Mouse (Mus musculus) adrenal gland, adult (tissue): ENCODE results near the gene Olfr1410.
A peak's percentile ranks its signal among the peaks of the same experiment; 100 is the strongest.

ENCODE experiments used
- DNase-seq, 2 experiments: peaks; one replicate each; pipeline ENCODE4 v3.0.0; 2022 to 2023; ENCODE audit warnings: low spot score in 1 of 2; ENCODE audit not compliant: inconsistent age in 2 of 2

Gene Olfr1410

DNA sequence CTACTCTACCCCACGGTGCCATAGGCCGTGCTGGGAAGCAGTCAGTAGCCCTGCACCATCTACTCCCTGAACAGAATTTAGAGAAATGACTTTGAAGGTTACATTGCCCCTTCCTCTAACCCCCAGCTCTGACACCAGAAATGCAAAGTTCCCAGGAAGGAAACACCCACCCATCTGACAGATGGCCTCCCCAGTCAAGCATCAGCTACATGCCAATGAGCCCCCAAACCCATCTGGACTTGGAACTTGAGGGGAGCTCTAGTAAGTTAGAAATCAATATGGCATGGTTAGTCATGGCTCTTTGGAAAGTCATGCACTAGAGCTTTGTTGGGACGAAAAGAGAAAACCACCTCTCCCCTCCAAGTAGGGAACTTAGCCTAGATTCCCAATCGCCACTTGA lies 33.2 kb downstream of the Olfr1410 start:
- no peak for DNase-seq

DNA sequence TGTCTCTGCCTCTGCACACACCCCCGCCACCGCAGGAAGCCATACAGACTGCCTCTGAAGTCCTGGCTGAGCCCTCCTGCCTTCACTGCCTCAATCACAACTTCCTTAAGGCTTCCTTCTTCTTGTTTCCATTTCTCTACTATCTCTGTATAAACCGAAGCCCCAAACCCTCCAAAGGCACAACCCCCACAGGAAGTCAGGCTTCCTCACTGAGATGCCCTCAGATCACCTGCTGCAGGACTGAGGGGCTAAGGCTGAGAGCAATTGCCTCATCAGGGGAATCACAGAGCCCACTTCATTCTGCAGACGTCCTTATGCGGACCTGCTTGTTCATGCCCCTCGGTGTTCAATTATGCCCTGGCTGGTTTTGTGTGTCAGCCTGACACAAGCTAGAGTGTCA lies 34.8 kb downstream of the Olfr1410 start:
- peak in 1 of 2 experiments; percentile 16 for DNase-seq

DNA sequence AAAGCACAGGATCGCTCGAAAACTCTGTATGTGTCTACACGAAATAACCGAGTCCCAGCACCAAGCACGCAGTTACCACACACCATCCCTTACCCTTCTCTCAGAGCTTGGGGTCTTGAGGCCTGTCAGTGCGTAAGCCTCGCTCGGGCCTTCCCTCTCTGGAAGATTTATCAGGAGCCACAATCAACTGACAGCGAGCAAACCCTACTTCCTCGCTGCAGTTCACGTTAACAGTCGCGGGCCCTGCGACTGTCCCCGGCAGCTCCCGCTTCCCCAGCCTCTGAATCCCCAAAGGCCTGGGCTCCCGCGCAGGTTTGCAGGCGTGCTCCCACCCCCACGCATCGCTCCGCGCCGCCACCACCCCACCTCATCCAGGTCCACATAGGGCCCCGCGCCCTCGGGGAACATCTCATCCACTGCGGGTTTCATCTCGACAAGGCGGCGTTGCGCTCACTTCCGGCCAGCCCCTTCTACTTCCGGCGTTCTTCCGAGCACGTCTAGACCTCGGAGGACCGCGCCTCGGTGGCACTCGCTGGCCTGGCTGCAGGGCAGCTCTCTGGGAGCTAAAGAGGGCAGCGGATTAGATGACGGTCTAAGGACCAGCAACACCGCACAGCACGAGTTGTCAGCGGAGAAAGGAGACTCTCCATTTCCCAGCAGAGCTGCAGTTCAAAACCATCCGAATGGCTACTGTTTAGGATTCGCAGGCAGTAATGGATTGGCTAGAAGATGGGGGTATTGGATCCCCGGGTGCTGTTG lies 36.1 kb downstream of the Olfr1410 start, which contains the start of gene Cops9:
Cops9 (minus strand) TSS at position 472 of the 759 bp plus-strand sequence.
- peak; percentile 92 to 97 for DNase-seq

DNA sequence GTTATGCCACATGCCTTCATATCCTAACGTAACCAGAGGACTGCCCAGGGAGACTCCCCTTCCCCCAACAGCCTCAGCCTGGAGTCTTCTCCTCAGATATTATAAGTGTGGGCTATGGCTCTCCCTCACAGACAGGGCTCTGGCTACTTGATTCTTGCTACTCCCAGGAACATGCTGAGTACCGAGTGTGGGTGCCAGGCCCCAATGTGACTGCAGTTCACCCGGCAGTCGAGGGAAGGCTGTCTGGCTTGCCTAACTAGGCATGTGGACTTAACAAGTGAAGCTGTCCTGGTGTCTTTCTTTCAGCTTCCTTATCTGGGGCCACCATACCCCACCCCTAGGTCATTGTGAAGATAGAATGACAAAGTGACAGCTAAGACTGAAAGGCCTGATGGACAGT lies 38.1 kb downstream of the Olfr1410 start:
- DNase-seq, result peak; percentile 7 to 18

DNA sequence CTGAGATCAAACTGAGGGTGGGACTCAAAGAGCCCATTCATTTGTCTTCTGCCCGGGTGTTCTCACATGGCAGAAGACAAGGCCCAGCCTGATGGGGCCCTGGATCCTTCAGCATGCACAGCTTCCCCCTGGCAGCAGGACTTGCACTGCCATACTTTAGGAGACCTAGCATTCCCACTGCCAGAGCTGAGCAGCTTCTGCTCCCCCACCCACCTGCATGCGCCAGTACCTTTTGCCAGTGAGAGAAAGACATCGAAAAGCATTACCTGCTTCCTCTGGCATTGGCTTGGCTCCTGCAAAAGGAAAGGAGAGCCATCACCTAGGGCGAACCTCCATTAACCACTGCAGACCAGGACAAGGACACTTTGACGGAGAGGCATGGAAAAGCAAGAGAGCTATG lies 39.3 kb downstream of the Olfr1410 start:
- no peak for DNase-seq

DNA sequence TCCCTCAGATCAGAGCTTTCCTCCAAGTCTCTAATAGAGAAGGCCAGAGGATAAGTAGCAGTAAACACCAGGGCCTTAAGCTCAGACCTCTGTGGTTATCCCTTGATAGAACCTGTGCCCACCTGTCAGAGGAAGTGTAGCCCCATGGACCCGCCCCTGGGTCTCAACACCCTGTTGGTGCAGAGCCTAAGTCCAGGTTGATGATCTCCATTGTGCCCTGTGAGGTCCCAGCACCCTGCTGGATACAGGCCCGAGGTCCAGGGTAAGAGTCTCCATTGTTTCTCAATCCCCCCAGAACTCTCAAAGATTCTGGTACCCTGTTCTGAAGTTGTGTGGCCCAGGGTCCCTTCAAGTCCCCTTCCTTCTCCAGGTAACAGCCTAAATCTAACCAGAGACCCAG lies 40.5 kb downstream of the Olfr1410 start:
- no peak for DNase-seq

DNA sequence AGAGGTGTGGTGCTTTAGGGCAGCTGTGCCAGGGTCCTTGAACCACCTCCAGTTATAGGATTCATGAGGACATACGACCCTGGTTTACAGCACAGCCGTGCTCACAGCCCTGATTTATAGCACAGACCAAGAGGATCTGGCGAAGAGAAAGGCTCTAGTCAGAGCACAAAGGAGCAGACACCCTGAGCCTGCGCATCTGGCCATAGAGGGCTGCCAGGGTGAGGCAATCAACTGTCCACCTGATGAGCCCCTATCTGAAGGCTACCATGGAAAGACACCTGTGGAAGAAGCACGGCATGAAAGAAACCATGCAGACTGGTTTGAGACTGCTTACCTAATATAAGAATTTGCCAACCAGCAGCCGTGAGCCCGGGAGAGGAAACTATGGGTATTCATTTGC lies 41.0 kb downstream of the Olfr1410 start:
- peak; percentile 12 to 52 for DNase-seq

DNA sequence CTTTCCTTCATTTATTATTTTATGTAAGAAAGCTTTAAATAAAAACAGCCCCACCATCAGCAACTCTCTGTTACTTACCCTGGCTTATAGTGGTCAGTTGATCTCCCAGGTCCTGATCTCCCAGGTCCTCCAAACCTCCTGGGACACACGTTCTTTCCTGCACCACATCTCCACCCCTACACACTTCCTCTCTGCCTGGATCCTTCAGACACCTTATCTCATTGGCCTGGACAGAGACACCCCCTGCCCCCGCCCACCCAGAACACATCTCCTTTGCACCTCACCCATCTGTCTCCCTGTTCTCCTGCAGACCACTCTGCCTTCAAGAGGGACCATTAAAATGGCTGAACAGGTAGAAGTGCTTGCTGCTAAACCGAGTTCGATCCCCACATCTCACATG lies 41.4 kb downstream of the Olfr1410 start:
- no peak for DNase-seq

DNA sequence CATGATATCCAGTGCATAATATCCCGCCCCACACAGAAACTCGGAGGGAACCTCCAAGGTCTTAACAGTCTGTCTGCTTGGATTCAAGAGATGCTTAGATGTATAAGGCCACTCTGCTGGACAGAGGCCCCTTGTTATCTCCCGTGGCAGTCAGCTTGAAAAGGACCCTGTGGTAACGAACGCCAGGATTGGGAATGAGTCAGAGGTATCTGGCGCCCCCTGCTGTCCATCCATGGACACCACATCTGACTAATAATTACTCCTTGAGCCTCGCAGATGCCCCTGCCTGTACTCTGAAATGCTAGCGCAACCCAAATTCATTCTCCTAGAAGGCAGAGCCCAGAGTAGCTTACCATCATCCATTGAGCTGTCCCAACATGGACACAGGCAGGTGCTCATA lies 42.2 kb downstream of the Olfr1410 start:
- peak; percentile 73 to 92 for DNase-seq

DNA sequence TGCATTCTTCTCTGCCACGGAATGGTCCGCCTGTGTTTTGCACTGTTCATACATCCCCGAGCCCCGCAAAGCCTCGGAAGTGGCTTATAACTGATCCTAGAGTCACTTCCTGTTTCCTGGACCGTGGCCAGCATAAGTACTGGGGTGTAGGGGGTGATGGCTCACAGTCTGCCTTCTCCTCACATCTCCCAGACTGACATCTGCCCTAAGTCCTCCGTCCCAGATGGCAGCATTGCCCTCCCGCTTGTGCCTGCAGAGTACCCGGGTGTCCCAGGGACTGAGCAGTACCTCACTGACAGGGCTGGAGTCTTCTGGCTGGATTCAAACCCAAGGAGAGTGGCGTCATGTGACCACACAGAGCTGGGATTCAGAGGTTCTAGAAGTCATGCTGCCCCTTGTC lies 42.6 kb downstream of the Olfr1410 start:
- no peak for DNase-seq

DNA sequence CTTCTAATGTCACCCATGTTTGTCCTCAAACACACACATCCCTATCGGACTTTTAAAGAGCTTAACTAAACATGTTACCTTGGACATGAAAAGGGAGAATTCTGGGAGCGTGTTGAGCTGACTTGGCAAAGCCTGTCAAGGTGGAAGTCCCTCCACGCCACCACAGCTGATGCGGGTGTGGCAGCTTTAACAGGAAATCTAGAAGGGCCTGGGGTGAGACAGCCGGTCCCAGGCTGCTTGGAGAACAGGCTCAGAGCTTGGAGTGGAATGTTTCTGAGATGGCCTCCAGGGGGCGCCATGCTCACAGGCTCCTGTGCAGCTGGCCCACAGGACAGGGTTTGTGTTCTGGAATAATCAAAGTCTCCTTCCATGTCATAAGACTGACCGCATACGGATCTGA lies 43.1 kb downstream of the Olfr1410 start, which contains the start of gene Otos:
Otos (minus strand) TSS at position 169 of the 400 bp plus-strand sequence.
- peak; percentile 82 to 91 for DNase-seq

DNA sequence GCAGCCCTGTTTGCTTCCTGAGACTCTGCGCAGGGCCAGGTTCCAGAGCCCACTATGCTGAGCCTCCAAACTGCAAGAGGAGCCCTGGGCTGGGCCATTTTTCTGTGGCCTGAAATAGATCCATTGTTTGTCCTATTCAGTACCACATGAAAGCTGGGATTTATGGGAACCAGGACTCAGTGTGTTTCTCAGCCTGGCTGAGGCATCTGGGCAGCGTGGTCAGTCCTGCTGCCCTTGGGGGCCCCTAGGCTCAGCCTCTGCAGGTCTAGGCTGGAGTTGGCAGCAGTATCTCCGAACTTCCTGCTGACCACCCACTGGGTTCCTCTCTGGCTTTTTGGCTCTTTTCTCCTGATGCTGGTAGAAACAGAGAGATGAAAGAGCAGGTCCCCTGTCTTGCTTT lies 45.9 kb downstream of the Olfr1410 start:
- no peak for DNase-seq

DNA sequence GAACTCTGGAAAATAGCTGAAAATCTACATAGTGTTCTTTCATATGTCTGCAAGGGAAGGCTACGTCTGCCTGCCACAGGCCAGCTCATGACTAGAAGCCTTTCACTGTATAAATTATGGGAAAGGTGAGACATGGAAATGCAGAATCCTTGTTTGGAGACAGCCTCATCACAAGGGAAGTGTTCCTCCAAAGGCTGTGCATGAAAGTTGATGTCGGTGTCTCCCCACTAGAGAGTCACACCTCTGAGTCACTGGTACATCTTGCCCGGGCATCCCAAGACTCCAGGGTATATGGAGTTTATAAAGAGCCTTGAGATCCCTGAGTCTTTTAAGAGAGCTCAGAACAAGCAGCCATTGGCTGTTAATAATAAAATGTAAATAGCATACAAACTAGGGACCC lies 47.6 kb downstream of the Olfr1410 start:
- no peak for DNase-seq

DNA sequence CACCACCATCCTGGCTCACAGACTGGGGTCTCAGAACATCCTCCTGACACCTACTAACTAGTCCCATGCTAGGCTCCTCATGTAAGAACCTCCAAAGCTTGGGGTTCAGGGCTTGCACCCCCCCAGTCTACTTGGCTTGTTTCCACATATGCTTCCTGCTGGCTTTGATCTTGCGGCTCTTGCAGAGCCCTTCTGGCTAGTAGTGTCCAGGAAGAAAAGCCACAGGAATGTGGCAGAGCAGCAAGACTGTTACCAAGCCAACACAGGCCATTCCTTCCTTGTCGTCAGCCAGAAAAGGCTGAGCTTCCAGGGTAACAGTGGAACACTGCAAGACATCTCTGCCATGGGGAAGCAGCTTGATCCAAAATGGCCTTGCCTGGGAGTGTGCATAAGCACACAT lies 49.1 kb downstream of the Olfr1410 start:
- no peak for DNase-seq

DNA sequence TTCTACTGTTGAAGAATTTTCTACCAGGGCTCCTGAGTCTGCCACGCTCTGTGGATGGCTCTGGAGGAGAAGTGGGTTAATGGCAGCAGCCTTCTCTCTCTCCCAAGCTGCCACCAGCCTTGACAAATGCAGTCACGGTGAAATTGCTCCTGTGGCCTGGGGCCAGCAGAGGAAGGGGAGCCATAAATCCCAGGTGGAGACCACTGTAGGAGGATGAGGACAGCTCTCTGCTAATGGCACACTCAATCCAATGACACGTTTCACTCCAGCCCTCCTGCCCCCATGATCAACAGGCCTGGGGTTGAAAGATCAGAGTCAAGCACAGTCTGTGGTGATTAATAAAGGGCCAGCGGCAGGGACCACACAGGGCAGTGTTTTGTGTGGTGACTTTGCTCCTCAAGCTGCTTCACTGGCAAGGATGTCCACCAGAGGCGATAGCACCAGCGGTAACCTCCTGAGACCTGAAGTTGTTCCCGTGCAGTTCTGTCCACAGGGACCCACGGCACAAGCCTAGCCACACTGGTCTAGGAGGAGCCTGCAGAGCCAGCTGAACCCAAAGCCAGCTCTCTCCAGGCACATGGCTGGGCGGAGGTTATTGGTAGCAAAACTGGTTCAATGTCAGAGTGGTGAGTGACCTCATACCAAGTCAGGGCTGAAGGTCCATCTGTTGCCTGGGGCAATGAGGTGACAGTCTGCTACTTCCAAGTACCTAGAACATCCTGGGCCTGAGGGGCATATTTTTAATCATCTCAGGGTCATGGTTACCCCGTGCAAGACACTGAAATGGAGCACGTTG lies 51.6 kb downstream of the Olfr1410 start:
- peak; percentile 67 to 88 for DNase-seq

DNA sequence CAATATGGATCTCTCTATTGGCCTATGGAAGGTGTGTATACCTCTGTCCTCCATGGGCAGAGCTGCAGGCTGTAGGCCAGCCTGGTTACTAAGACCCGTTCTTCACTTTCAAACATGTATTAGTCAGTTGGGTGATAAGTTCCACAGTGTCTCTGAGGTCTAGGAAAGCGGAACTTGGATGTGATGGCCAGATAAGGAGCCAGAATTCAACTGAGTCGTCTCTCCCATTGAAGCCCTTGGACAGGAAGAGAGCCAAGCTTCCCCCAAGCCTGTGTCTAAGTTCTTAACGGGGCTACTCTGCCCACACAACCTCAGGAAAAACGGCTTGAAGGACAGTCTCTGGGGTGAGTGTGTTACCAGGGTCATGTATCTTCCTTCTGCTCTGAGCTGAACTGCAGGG lies 53.8 kb downstream of the Olfr1410 start:
- no peak for DNase-seq
